In genomic region chr7:100842175-100842574, GRCm38 (mm10) we compare ENCODE assay signal across 13 mouse cellular contexts.
"Had no signal": no experiment of that assay in that cellular context is flagged by ENCODE, and none has a peak within 500 bp of the region (broad histone marks: within the 10 kb centered on the region; RNA-seq: fewer than 3 reads in every experiment).

No protein-coding gene starts in this region.

- H3K9ac ChIP-seq: intestine, embryonic 15.5 days; limb, embryonic 13.5 days; liver, embryonic 14.5 days; lung, embryonic 15.5 days had no signal

- H3K36me3 ChIP-seq: intestine, embryonic 15.5 days had no signal

- H3K9me3 ChIP-seq: intestine, embryonic 15.5 days; limb, embryonic 13.5 days; lung, embryonic 15.5 days; megakaryocyte, embryonic 14.5 days had no signal

- H3K4me3 ChIP-seq: intestine, embryonic 15.5 days; limb, embryonic 13.5 days; lung, embryonic 15.5 days; megakaryocyte, embryonic 14.5 days had no signal

- H3K27me3 ChIP-seq: intestine, embryonic 15.5 days; limb, embryonic 13.5 days; lung, embryonic 15.5 days; megakaryocyte, embryonic 14.5 days had no signal

- H3K4me2 ChIP-seq: intestine, embryonic 15.5 days; limb, embryonic 13.5 days; lung, embryonic 15.5 days; midbrain, embryonic 11.5 days had no signal

- H3K27ac ChIP-seq: intestine, embryonic 15.5 days; limb, embryonic 13.5 days; liver, embryonic 14.5 days; lung, embryonic 15.5 days; macrophage had no signal

- DNase-seq: left cerebral cortex, postnatal 4 days; lung, postnatal 14 days; right cerebral cortex, adult 18-20 months; right cerebral cortex, postnatal 25 days; thymus, postnatal 36 days had no signal

- ATAC-seq: intestine, embryonic 15.5 days; midbrain, embryonic 16.5 days had no signal
